ENCODE assay signal across 8 mouse cellular contexts in genomic region chr5:142794582-142794981, GRCm38 (mm10). TPM values are rescaled to one million over a fixed set of nuclear protein-coding genes. Genes with fewer than 3 reads are reported as not detected.
A peak's percentile ranks its signal among the peaks of the same experiment; 100 is the strongest.
DNase-seq lines count a peak whose midpoint lies in the region; ATAC-seq and TF ChIP-seq lines count a peak whose summit lies in the region.

No protein-coding gene starts in this region.

- no peak for TF ChIP-seq CTCF in bone marrow, adult 2 months (IDR thresholded peaks at IDR 0.05; ENCODE audit: control insufficient read depth, insufficient read depth, low read length)
- TF ChIP-seq CTCF in liver, adult 2 months (IDR thresholded peaks at IDR 0.05; ENCODE audit: low read depth, low read length): no peak

- peaks cover 77% of the 10 kb centered on the region for H3K79me2 ChIP-seq in liver, adult 2 months (ENCODE audit: control insufficient read depth, insufficient read depth, low read length)

- H3K4me3 ChIP-seq in hindbrain, embryonic 15.5 days: no peak overlapping the region
- H3K4me3 ChIP-seq in hindbrain, embryonic 11.5 days (ENCODE audit: low read depth, low read length): no peak overlapping the region
- peak overlapping the region; percentile 93 for H3K4me3 ChIP-seq in bone marrow, adult 2 months (replicated peaks; ENCODE audit: control insufficient read depth, low read depth, low read length)
- peak overlapping the region; percentile 47; the same call in 1 of the 2 replicates for H3K4me3 ChIP-seq in liver, adult 2 months (ENCODE audit: insufficient read depth, low read depth, low read length)
- no peak overlapping the region for H3K4me3 ChIP-seq in neural tube, embryonic 14.5 days (ENCODE audit: low read depth, low read length)

- no peak for DNase-seq in hindbrain, embryonic 11.5 days (ENCODE audit: low spot score)
- peak; percentile 35 for DNase-seq in liver, adult 2 months (ENCODE audit: extremely low read depth, low read depth, low spot score)
- DNase-seq in right cerebral cortex, adult 18-20 months: no peak
- no peak for DNase-seq in urinary bladder, postnatal 25 days (ENCODE audit: low spot score)
- no peak for DNase-seq in left cerebral cortex, postnatal 14 days (ENCODE audit: low spot score in 2 of 2)

- TF ChIP-seq POLR2A in bone marrow, adult 2 months (IDR thresholded peaks at IDR 0.05; ENCODE audit: borderline replicate concordance, control insufficient read depth, low read depth, low read length): peak; percentile 66; the same call in 1 of the 2 replicates
- no peak for TF ChIP-seq POLR2A in liver, adult 2 months (IDR thresholded peaks at IDR 0.05; ENCODE audit: extremely low read depth, insufficient read depth, low read length)

- H3K4me2 ChIP-seq in hindbrain, embryonic 15.5 days: no peak overlapping the region
- no peak overlapping the region for H3K4me2 ChIP-seq in hindbrain, embryonic 11.5 days (replicated peaks; ENCODE audit: low read depth, low read length)
- H3K4me2 ChIP-seq in neural tube, embryonic 14.5 days (ENCODE audit: low read depth, low read length): no peak overlapping the region

- no peaks in the 10 kb centered on the region for H3K9me3 ChIP-seq in hindbrain, embryonic 15.5 days
- H3K9me3 ChIP-seq in hindbrain, embryonic 11.5 days (ENCODE audit: control insufficient read depth, low read length): no peaks in the 10 kb centered on the region
- no peaks in the 10 kb centered on the region for H3K9me3 ChIP-seq in neural tube, embryonic 14.5 days (ENCODE audit: control insufficient read depth, low read length)

- no peak for ATAC-seq in hindbrain, embryonic 15.5 days (ENCODE audit: low FRiP score, low read depth)
- no peak for ATAC-seq in hindbrain, embryonic 11.5 days (ENCODE audit: low FRiP score)
- no peak for ATAC-seq in neural tube, embryonic 14.5 days (ENCODE audit: low read depth)

- H3K4me1 ChIP-seq in hindbrain, embryonic 15.5 days (replicated peaks): peaks cover 74% of the 10 kb centered on the region
- 0 out of 2 replicates have a peak, but pooled peaks cover 2% of the 10 kb centered on the region for H3K4me1 ChIP-seq in hindbrain, embryonic 11.5 days (replicated peaks; ENCODE audit: control insufficient read depth, insufficient read depth, low read length)
- H3K4me1 ChIP-seq in bone marrow, adult 2 months (ENCODE audit: control insufficient read depth, insufficient read depth, low read length): peaks cover 8% of the 10 kb centered on the region
- no peaks in the 10 kb centered on the region; the same call in 1 of the 2 replicates for H3K4me1 ChIP-seq in liver, adult 2 months (ENCODE audit: control insufficient read depth, insufficient read depth, low read length)
- H3K4me1 ChIP-seq in neural tube, embryonic 14.5 days (ENCODE audit: control insufficient read depth, insufficient read depth, low read length): peaks cover 19% of the 10 kb centered on the region

- 0 out of 2 replicates have a peak overlapping the region, but pooled peaks have one; percentile 9 for H3K27ac ChIP-seq in hindbrain, embryonic 15.5 days (replicated peaks)
- H3K27ac ChIP-seq in hindbrain, embryonic 11.5 days (ENCODE audit: low read depth, low read length): no peak overlapping the region
- H3K27ac ChIP-seq in bone marrow, adult 2 months (ENCODE audit: control insufficient read depth, insufficient read depth, low read depth, low read length, poor library complexity): peak overlapping the region; percentile 98
- peak overlapping the region; percentile 30; the same call in 1 of the 2 replicates for H3K27ac ChIP-seq in liver, adult 2 months (replicated peaks; ENCODE audit: insufficient read depth, low read depth, low read length)
- H3K27ac ChIP-seq in neural tube, embryonic 14.5 days (ENCODE audit: low read depth, low read length): no peak overlapping the region

- H3K9ac ChIP-seq in hindbrain, embryonic 15.5 days: no peak overlapping the region
- H3K9ac ChIP-seq in hindbrain, embryonic 11.5 days (ENCODE audit: low read depth, low read length): no peak overlapping the region
- peak overlapping the region; percentile 39 for H3K9ac ChIP-seq in liver, adult 2 months (ENCODE audit: low read depth, low read length)
- H3K9ac ChIP-seq in neural tube, embryonic 14.5 days (replicated peaks; ENCODE audit: low read depth, low read length): 0 out of 2 replicates have a peak overlapping the region, but pooled peaks have one; percentile 11

- H3K36me3 ChIP-seq in hindbrain, embryonic 15.5 days: no peaks in the 10 kb centered on the region
- H3K36me3 ChIP-seq in hindbrain, embryonic 11.5 days (ENCODE audit: control insufficient read depth, insufficient read depth, low read length): 0 out of 2 replicates have a peak, but pooled peaks cover 2% of the 10 kb centered on the region
- H3K36me3 ChIP-seq in liver, adult 2 months (ENCODE audit: control insufficient read depth, insufficient read depth, low read length): peaks cover 1% of the 10 kb centered on the region; the same call in 1 of the 2 replicates
- H3K36me3 ChIP-seq in neural tube, embryonic 14.5 days (ENCODE audit: control insufficient read depth, insufficient read depth, low read length): peaks cover 7% of the 10 kb centered on the region; the same call in 1 of the 2 replicates

- no peaks in the 10 kb centered on the region for H3K27me3 ChIP-seq in hindbrain, embryonic 15.5 days
- H3K27me3 ChIP-seq in hindbrain, embryonic 11.5 days (ENCODE audit: control insufficient read depth, insufficient read depth, low read length): no peaks in the 10 kb centered on the region
- H3K27me3 ChIP-seq in liver, adult 2 months (ENCODE audit: control insufficient read depth, insufficient read depth, low read length): no peaks in the 10 kb centered on the region
- no peaks in the 10 kb centered on the region for H3K27me3 ChIP-seq in neural tube, embryonic 14.5 days (ENCODE audit: control insufficient read depth, insufficient read depth, low read length)

- intact Hi-C loops in left cerebral cortex, postnatal 14 days (cut with DNase I): no loop called here

- 77% methylated on average over 13 of the region's 13 CpGs for WGBS in hindbrain, embryonic 15.5 days
- WGBS in hindbrain, embryonic 11.5 days: 88% methylated on average over 13 of the region's 13 CpGs
- 2% methylated on average over 13 of the region's 13 CpGs for WGBS in bone marrow, adult 2 months
- 79% methylated on average over 13 of the region's 13 CpGs for WGBS in liver, adult 2 months
- 89% methylated on average over 13 of the region's 13 CpGs for WGBS in neural tube, embryonic 14.5 days

RNA-seq across cellular contexts. Expression of gene Tnrc18, which starts 22.9 kb away (rescaled TPM):
- 32.7 and 33.8 TPM in 2 replicates for polyA plus RNA-seq in hindbrain, embryonic 15.5 days (2015; fragmentation: Nextera tagmentation; extraction: Ambion mirVana)
- polyA plus RNA-seq in hindbrain, embryonic 11.5 days (2014; fragmentation: Nextera tagmentation; extraction: Ambion mirVana): 30.7 and 44.0 TPM in 2 replicates
- polyA plus RNA-seq in bone marrow, adult 2 months (2011; ENCODE audit: insufficient read depth, insufficient read length, low replicate concordance, missing spikeins): 24.3 and 57.5 TPM in 2 replicates
- 4.0 and 9.0 TPM in 2 replicates for total RNA-seq in liver, adult 2 months (2014; rRNA removed)
- polyA plus RNA-seq in liver, adult 2 months (2012; rRNA removed): 14.5 and 17.8 TPM in 2 replicates
- polyA plus RNA-seq in neural tube, embryonic 14.5 days (2014; fragmentation: Nextera tagmentation; extraction: Ambion mirVana): 36.4 and 39.9 TPM in 2 replicates
- total RNA-seq in left cerebral cortex, postnatal 14 days (2021): 100 to 1,000 TPM; 136 to 162 TPM

Comparison
In these comparisons a context has a peak if more than half of its experiments do, and no peak if none do; other contexts are left out.
1. H3K27ac ChIP-seq: peak in hindbrain, embryonic 15.5 days (single experiment), bone marrow, adult 2 months (single experiment) and liver, adult 2 months (single experiment); none in hindbrain, embryonic 11.5 days (single experiment) and neural tube, embryonic 14.5 days (single experiment).
2. H3K4me3 ChIP-seq: peak in bone marrow, adult 2 months (single experiment) and liver, adult 2 months (single experiment); none in hindbrain, embryonic 15.5 days (single experiment), hindbrain, embryonic 11.5 days (single experiment) and neural tube, embryonic 14.5 days (single experiment).
3. H3K9ac ChIP-seq: peak in liver, adult 2 months (single experiment) and neural tube, embryonic 14.5 days (single experiment); none in hindbrain, embryonic 15.5 days (single experiment) and hindbrain, embryonic 11.5 days (single experiment).